Mouse (Mus musculus) lung, postnatal 0 days (tissue): Measurements from ENCODE around the gene Rtp1.

ENCODE experiments used
- CTCF ChIP-seq: IDR thresholded peaks from 2 replicates; pipeline ENCODE4 v1.5.1; 2016; ENCODE audit warnings: antibody characterized with exemption, mild to moderate bottlenecking
- EP300 ChIP-seq: IDR thresholded peaks from 2 replicates; pipeline ENCODE4 v1.6.1; 2016; ENCODE audit warnings: antibody characterized with exemption, mild to moderate bottlenecking, control low read depth

- TF ChIP-seq EP300 (no peak), CTCF (no peak)
Observed at GRCm38 (mm10) chr16:23449946-23450345, 21.0 kb downstream of the Rtp1 start.
